Mouse (Mus musculus) cerebral cortex, adult 2 months (tissue): ENCODE results near the gene Rufy3.

Experiments
- WGBS: fragments of 180-500 bp; shearing (Covaris S2); methylation state at CpG from one replicate; pipeline ENCODE4 v1.1.7; 2018; 5-methylcytosine and 5-hydroxymethylcytosine counted together

The Rufy3 gene

GRCm38 (mm10) chr5:88684226-88684625 is 119.4 kb downstream of the Rufy3 start:
- 55% methylated on average over 3 of the region's 3 CpGs for WGBS

GRCm38 (mm10) chr5:88685306-88685705 is 120.5 kb downstream of the Rufy3 start:
- 25% methylated on average over 6 of the region's 6 CpGs for WGBS

GRCm38 (mm10) chr5:88685745-88686299 is 121.0 kb downstream of the Rufy3 start:
- WGBS, result 55% methylated on average over 6 of the region's 6 CpGs

- 72% methylated on average over 8 of the region's 8 CpGs for WGBS
Observed at GRCm38 (mm10) chr5:88687996-88688406, 123.2 kb downstream of the Rufy3 start.

GRCm38 (mm10) chr5:88688583-88689187 is 123.8 kb downstream of the Rufy3 start:
- WGBS, result 81% methylated on average over 15 of the region's 15 CpGs

GRCm38 (mm10) chr5:88689279-88689938 is 124.6 kb downstream of the Rufy3 start:
- 74% methylated on average over 3 of the region's 3 CpGs for WGBS

GRCm38 (mm10) chr5:88690681-88691505 is 126.1 kb downstream of the Rufy3 start:
- 83% methylated on average over 10 of the region's 10 CpGs for WGBS

GRCm38 (mm10) chr5:88691506-88692095 is 126.8 kb downstream of the Rufy3 start:
- 71% methylated on average over 6 of the region's 6 CpGs for WGBS

- WGBS, result 94% methylated on average over 4 of the region's 4 CpGs
Observed at GRCm38 (mm10) chr5:88692586-88692985, 127.7 kb downstream of the Rufy3 start.

GRCm38 (mm10) chr5:88697291-88697690 is 132.5 kb downstream of the Rufy3 start:
- WGBS, result 56% methylated on average over 5 of the region's 5 CpGs

GRCm38 (mm10) chr5:88699251-88699913 is 134.5 kb downstream of the Rufy3 start:
- 64% methylated on average over 4 of the region's 4 CpGs for WGBS
